Mouse (Mus musculus): ENCODE measurements at regions not wholly inside any gene's neighbourhood (a gene's known extent, or its start where the extent isn't known, plus 50 kb on each side); places are given as distances from the start of the nearest gene placed in this dataset.

DNA sequence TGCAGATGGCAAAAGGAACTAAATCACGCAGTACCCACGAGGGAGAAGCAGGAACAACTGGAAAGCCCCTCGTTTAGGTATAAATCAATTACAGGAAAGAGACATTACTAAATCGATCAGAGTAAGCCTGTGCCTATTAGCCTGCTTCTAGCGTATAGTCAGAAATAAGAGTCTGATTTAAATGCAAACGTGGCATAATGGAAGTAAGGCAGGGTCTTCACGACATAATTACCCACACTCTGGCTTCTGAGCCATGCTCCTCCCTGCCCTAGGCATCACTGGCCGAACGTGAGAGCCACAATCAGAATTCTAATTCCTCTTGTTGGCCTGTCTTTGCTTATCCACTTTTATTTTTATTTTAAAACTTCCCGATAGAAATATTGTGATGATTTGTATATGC lies 139.0 kb upstream of the Ogfrl1 start:
- intact Hi-C loops (cut with DNase I), result no loop called here
- no peak for DNase-seq
- Histone ChIP-seq H3K4me3 (no peak overlapping the region), H3K27ac (no peak overlapping the region)
- no peak for TF ChIP-seq CTCF (IDR thresholded peaks at IDR 0.05)

DNA sequence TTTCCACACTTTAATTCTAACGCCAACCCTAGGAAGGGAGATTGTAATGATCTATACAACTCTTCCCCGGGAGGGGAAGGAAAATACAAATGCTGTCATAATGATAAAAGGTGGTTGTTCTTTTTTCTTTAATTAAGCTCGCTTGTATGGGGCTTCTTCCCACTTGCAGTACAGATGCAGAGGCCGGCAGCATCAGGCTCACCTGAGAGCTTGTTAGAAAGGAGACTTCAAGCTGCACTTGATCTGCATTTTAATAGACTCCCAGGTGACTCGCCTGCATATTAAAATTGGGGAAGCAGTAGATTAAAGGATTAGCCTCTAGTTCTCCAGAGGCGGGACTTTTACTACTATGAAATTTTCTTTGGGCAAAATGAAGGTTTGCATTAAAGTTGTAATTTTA lies 140.8 kb upstream of the Ogfrl1 start:
- TF ChIP-seq CTCF (IDR thresholded peaks at IDR 0.05), result no peak
- Histone ChIP-seq H3K27ac (no peak overlapping the region), H3K4me3 (no peak overlapping the region)
- intact Hi-C loops (cut with DNase I), result no loop called here
- DNase-seq, result no peak

DNA sequence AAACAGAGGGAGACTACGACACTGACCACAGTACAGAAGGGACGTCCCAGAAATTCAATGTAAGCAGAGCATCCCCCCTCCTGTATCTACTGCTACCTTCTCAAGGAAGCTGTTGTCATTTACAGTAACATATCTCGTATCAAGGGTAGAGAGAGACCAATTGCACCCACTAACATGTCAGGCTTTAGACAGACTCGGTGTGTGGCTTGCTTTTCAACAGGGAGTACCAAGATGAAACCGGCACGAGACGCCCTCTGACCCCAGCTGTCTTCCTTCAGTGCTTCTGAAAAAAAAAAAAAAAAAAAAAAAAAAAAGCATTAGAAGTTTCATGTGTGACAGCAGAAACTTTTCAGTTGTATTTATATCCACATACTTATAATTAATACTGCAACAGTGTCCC lies 143.0 kb upstream of the Ogfrl1 start:
- DNase-seq, result no peak
- intact Hi-C loops (cut with DNase I), result no loop called here
- Histone ChIP-seq H3K27ac (no peak overlapping the region), H3K4me3 (no peak overlapping the region)
- TF ChIP-seq CTCF (IDR thresholded peaks at IDR 0.05), result no peak

DNA sequence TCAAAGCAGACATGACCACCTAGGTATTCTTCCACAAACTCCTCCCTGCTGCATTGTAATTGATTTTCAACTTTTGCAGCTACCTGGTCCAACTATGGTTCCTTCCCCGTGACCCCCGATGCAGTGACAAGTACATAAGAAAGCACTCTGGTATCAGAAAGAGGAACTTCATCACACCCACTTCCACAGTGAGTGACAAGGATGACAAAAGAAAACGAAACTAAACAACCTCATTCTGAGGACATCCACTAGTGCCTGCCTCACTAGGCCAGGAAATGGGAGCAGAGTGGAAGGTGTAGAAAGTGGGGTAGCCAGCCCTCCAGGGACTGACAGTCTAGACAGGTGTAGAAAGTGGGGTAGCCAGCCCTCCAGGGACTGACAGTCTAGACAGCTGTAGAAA lies 158.2 kb upstream of the Ogfrl1 start:
- H3K27ac ChIP-seq, result no peak overlapping the region
- intact Hi-C loops (cut with DNase I), result no loop called here
- TF ChIP-seq CTCF (IDR thresholded peaks at IDR 0.05), result no peak

DNA sequence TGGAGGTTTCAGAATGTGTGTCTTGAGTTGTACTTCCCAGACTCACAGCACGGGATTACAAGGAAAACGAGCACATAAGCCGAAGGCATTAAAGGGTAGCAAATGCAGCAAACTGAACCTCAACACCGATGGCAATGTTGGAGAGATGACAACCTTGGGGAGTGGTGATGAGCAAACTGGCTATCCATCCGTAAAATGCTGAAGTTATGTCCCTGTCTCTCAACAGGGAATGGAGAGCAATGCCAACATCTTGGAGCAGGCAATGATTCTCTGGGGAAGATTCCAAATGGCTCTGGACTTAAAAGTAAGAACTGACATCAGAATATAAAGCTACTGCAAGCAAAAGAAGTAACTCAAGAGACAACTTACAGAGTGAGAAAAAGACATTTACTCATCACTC lies 170.5 kb upstream of the Ogfrl1 start:
- H3K27ac ChIP-seq, result no peak overlapping the region
- no peak overlapping the region for H3K4me3 ChIP-seq
- TF ChIP-seq CTCF (IDR thresholded peaks at IDR 0.05), result no peak
- intact Hi-C loops (cut with DNase I), result no loop called here
- no peak for DNase-seq

More for the DNA sequence above, 158.2 kb upstream of the Ogfrl1 start:
- no peak overlapping the region for H3K4me3 ChIP-seq
- DNase-seq, result no peak

DNA sequence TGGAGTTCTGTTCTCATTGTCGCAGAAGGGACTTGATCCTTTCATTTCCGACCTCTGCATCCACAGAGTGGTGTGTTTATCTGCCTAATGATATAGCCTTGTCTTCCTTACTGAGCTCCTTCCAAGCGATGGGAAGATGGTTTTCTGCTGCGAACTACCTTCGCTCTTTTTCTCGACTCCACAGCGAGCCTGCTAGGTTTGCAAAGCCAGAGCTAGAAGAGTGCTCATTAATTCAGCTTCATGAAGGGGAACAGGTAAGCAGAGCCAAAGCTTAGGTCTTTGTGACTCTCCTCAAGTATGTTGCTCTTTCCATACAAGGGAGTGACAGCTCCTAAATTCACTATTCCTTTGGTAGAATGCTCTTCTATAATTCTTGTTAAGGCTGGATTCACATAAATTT lies 176.9 kb upstream of the Ogfrl1 start:
- intact Hi-C loops (cut with DNase I), result no loop called here
- Histone ChIP-seq H3K27ac (no peak overlapping the region), H3K4me3 (no peak overlapping the region)
- DNase-seq, result no peak
- TF ChIP-seq CTCF (IDR thresholded peaks at IDR 0.05), result no peak

DNA sequence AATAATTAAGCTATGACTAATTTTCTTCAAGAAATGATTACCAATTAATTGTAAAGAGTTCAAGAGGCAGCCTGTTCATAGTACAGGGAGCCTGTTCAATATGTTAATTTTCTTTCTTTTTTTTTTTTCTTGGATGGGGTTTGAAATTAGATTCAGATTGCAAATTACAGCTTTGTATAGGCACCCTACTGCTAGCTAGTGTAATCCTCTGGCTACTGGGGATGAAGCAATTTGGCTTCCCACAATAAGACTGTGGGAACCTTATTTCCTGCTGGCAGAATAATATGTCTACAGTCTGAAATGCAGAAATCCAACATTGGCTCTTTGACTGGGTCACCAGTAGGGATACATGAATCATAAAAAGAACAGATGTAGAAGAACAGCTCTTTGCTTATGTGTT lies 177.4 kb upstream of the Ogfrl1 start:
- DNase-seq, result no peak
- intact Hi-C loops (cut with DNase I), result no loop called here
- TF ChIP-seq CTCF (IDR thresholded peaks at IDR 0.05), result no peak
- H3K4me3 ChIP-seq, result no peak overlapping the region
- H3K27ac ChIP-seq, result no peak overlapping the region

DNA sequence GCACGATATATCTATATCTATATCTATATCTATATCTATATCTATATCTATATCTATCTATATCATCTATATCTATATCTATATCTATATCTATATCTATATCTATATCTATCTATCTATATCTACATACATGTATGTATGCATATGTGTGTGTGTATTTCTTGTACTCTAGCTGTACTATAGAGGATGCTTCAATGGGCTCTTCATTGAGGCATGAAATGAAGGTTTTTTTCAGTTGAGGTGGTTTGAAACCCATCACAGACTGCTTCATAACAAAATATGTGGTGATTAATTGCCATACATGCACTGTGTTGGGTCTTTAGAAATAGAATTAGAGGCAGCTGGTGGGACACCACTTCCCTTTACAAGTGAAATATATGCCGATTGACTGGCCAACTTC lies 177.9 kb upstream of the Ogfrl1 start:
- intact Hi-C loops (cut with DNase I), result no loop called here
- TF ChIP-seq CTCF (IDR thresholded peaks at IDR 0.05), result no peak
- no peak overlapping the region for H3K27ac ChIP-seq
- H3K4me3 ChIP-seq, result no peak overlapping the region
- no peak for DNase-seq

DNA sequence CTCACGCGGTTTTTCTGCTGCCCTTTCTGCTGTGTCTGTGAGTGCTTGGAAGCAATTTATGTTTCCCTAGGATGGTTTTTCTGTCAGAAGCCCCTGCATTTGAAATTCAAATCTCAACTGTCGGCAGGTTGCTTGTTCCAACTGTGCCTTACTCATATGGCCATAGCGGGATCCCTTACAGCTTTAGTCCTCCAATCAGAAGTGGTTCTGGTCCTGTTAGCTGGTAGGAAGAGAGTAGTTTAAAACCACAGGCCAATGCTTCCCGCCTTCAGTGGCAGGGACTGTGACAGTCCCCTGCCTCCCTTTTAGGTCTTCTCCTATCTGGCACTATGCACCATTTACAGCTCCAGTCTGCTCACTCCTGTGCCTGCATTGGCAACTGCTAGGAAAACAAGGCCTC lies 178.6 kb upstream of the Ogfrl1 start:
- intact Hi-C loops (cut with DNase I), result no loop called here
- Histone ChIP-seq H3K27ac (no peak overlapping the region), H3K4me3 (no peak overlapping the region)
- TF ChIP-seq CTCF (IDR thresholded peaks at IDR 0.05), result no peak
- DNase-seq, result no peak

DNA sequence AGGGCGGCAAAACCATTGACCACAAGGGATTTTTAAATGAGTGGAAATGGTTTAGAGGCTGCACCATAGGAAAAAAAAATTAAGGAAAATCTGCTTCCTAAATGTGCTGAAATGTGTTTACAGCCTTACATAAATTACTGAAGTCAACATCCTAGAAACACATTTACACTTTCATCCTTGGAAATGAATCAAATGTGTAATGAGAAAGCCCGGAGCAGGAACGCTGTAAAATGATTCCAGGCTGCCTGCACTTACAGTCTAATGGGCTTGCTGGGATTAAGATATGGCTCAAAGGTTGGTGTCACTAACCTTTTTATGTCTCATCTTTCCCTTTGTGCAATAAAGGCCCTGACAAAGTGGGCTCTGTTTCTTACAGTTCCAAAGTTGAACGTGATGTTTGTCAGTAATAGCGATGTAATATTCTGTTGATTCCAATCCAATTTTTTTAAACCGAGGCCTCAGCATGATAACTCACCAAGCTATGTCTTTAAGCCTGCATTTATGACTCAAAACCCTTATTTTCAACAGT lies 172.1 kb upstream of the B3gat2 start:
- TF ChIP-seq CTCF (IDR thresholded peaks at IDR 0.05), result no peak
- intact Hi-C loops (cut with DNase I), result no loop called here
- H3K27ac ChIP-seq, result no peak overlapping the region
- H3K4me3 ChIP-seq, result no peak overlapping the region
- no peak for DNase-seq

DNA sequence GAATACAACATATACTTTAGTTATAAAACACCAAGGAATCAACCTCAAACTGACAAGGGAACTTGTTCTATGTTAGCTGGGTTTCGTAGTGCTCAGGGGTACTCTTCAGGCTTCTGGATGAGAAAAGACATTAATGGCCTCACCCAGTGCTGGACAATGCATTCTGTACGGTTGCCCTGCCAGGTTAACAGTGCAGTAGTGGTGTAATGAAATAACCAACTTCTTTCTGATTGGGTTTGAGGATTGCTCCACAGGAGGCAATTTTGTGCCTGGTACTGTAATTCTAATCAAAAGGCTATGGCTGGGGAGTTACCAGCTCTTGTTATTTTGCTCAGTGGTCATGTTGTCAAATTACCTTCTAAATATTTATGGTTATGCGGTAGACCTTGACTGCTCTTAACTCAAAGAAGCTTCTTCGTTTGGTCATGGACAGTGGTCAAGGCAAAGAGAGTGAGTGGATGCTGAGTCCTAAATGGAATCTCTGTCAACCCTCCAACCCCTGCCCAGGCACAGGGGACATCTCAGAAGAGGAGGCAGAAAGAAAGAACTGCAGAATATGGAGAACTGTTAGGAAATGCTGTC lies 158.8 kb upstream of the B3gat2 start:
- TF ChIP-seq CTCF (IDR thresholded peaks at IDR 0.05), result no peak
- no peak for DNase-seq
- intact Hi-C loops (cut with DNase I), result no loop called here
- Histone ChIP-seq H3K4me3 (no peak overlapping the region), H3K27ac (no peak overlapping the region)

DNA sequence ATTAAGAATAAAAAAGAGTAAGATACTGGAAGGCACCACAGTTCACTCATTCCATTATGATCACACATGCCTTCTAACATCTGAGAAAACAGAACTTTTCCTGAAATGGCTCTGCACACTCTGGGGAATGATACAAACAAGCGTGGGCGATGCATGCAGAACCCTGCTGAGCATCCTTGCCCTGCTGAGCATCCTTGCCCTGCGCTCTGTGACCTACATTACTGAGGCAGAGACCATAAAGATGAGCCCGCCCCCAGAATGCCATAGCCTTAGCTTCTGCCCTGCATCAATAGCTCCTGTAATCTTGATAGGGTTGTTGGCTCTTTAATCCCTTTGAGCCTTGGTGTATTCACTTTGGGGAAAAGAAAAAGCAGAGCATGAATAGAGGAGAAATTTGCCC lies 132.2 kb upstream of the B3gat2 start:
- TF ChIP-seq CTCF (IDR thresholded peaks at IDR 0.05), result no peak
- Histone ChIP-seq H3K4me3 (no peak overlapping the region), H3K27ac (no peak overlapping the region)
- DNase-seq, result no peak
- intact Hi-C loops (cut with DNase I), result no loop called here

DNA sequence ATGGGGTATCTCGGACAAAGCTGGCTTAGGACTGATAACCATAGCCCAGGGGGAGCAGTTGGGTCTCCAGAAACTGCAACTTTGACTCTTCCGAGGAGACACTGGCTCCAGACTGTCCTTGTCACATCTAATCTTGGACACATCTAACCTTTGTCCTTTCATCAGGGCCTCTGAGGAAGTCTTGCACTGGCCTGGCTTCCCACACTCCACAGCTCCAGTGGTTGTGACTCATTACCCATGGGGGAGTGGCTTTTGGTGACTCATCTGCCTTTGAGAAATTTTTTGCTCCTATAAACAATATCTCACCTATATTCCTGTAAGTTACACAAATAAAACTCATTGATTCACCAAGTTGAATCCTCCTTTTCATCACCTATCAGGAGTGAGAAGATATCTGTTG lies 116.5 kb upstream of the B3gat2 start:
- no peak overlapping the region for H3K4me3 ChIP-seq
- TF ChIP-seq CTCF (IDR thresholded peaks at IDR 0.05), result no peak
- no peak overlapping the region for H3K27ac ChIP-seq
- DNase-seq, result no peak
- intact Hi-C loops (cut with DNase I), result no loop called here

DNA sequence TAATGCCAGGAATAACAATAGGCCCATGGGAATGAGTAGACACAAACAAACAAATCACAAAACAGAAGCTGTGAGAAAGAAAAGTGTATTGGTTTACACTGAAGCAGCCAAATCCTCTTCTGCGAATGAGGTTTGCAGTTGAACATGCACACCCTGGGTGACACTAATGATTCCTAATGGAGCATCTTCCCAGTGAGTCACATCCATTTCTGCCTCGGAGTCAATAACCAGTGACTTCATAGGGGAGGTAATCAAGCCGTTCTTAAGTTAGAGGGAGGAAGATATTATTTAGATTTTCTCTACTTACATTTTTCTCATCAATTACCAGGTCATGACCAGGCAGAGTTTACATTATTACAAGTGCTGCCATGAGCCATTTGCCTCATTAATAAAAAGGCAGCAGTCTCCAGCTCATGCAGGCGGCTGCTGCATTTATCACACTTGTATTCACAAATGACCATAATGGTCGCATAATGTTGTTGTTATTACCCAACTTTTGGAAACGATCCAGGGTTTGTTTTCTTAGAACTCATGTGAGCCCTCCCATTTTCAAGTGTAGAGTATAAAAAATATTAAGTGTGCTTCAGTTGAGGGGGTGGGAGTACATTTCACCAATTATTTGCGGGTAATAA lies 112.6 kb upstream of the B3gat2 start:
- no peak for DNase-seq
- H3K4me3 ChIP-seq, result no peak overlapping the region
- TF ChIP-seq CTCF (IDR thresholded peaks at IDR 0.05), result no peak
- no peak overlapping the region for H3K27ac ChIP-seq
- intact Hi-C loops (cut with DNase I), result no loop called here

Measured in gastrocnemius, adult 2 months (tissue).